ENCODE assay signal across 11 mouse cellular contexts in the genomic region with DNA sequence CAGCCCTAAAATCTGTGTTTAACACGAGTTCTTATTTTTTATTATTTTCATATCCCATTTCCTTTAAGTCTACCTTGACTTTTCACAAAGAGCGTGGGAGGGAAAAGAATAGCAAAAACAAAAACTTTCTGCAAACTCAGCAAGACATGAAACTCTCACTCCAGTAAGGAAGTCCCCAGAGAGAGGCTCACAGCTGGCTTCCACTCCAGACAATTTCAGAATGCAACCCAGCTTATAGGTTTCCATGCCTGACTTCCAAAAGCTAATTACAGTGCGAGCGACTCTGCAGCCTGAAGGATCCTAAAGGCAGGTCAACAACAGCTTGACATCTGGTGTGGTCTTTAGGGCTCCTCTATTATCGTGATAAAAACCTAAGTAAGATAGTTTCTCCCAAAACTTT.
DNase-seq lines count a peak whose midpoint lies in the region; ATAC-seq and TF ChIP-seq lines count a peak whose summit lies in the region.
"Had no signal": no experiment of that assay in that cellular context is flagged by ENCODE, and none has a peak within 500 bp of the region (broad histone marks: within the 10 kb centered on the region; RNA-seq: fewer than 3 reads in every experiment).

No protein-coding gene starts in this region.

- no peaks in the 10 kb centered on the region for H3K27me3 ChIP-seq in heart, postnatal 0 days (ENCODE audit: control insufficient read depth, insufficient read depth, low read length)
- no peaks in the 10 kb centered on the region for H3K27me3 ChIP-seq in liver, embryonic 13.5 days
- no peaks in the 10 kb centered on the region for H3K27me3 ChIP-seq in small intestine, adult 2 months (ENCODE audit: control insufficient read depth, insufficient read depth, low read length)

- 0 out of 2 replicates have a peak, but pooled peaks cover 4% of the 10 kb centered on the region for H3K9me3 ChIP-seq in heart, postnatal 0 days (replicated peaks; ENCODE audit: control insufficient read depth, low read length)
- no peaks in the 10 kb centered on the region for H3K9me3 ChIP-seq in liver, embryonic 13.5 days (replicated peaks)

- ATAC-seq in heart, postnatal 0 days (ENCODE audit: insufficient read depth, low read depth): no peak
- ATAC-seq in liver, embryonic 13.5 days (ENCODE audit: low read depth): no peak
- ATAC-seq: hindbrain, embryonic 16.5 days had no signal

- WGBS in heart, postnatal 0 days: 61% methylated on average over 5 of the region's 5 CpGs
- 66% methylated on average over 5 of the region's 5 CpGs for WGBS in liver, embryonic 13.5 days (ENCODE audit: insufficient replicate concordance)
- WGBS in small intestine, adult 2 months: 63% methylated on average over 5 of the region's 5 CpGs

- H3K9ac ChIP-seq in heart, postnatal 0 days (replicated peaks; ENCODE audit: low read depth, low read length): no peak overlapping the region
- H3K9ac ChIP-seq in liver, embryonic 13.5 days: no peak overlapping the region
- H3K9ac ChIP-seq: liver, embryonic 14.5 days had no signal

- no peak overlapping the region for H3K4me2 ChIP-seq in heart, postnatal 0 days (ENCODE audit: low read depth, low read length)
- H3K4me2 ChIP-seq in liver, embryonic 13.5 days: no peak overlapping the region

- no peak for TF ChIP-seq EP300 in heart, postnatal 0 days (IDR thresholded peaks at IDR 0.05; ENCODE audit: low read depth)

- no peak overlapping the region for H3K4me3 ChIP-seq in heart, postnatal 0 days (ENCODE audit: low read depth, low read length)
- H3K4me3 ChIP-seq in liver, embryonic 13.5 days (replicated peaks): no peak overlapping the region
- no peak overlapping the region for H3K4me3 ChIP-seq in cortical plate, adult 2 months (ENCODE audit: insufficient read depth, low read length)
- H3K4me3 ChIP-seq in small intestine, adult 2 months (ENCODE audit: low read depth, low read length): no peak overlapping the region

- H3K4me1 ChIP-seq in heart, postnatal 0 days (ENCODE audit: control insufficient read depth, insufficient read depth): peaks cover 9% of the 10 kb centered on the region
- no peaks in the 10 kb centered on the region for H3K4me1 ChIP-seq in liver, embryonic 13.5 days (replicated peaks)
- no peaks in the 10 kb centered on the region; the same call in 1 of the 2 replicates for H3K4me1 ChIP-seq in cortical plate, adult 2 months (ENCODE audit: control insufficient read depth, insufficient read depth, low read length)
- no peaks in the 10 kb centered on the region for H3K4me1 ChIP-seq in small intestine, adult 2 months (ENCODE audit: control insufficient read depth, insufficient read depth, insufficient read length, low read length)

- intact Hi-C loops in heart, postnatal 36 days (cut with DNase I): no loop called here

- peak overlapping the region; percentile 25 for H3K27ac ChIP-seq in heart, postnatal 0 days (ENCODE audit: low read depth)
- 0 out of 2 replicates have a peak overlapping the region, but pooled peaks have one; percentile 29 for H3K27ac ChIP-seq in liver, embryonic 13.5 days
- H3K27ac ChIP-seq in cortical plate, adult 2 months (ENCODE audit: insufficient read depth, low read length): 0 out of 2 replicates have a peak overlapping the region, but pooled peaks have one; percentile 40
- H3K27ac ChIP-seq in small intestine, adult 2 months (ENCODE audit: insufficient read depth, low read depth, low read length): peak overlapping the region; percentile 78
- H3K27ac ChIP-seq: liver, embryonic 14.5 days had no signal

- no peak for DNase-seq in heart, postnatal 0 days (ENCODE audit: low spot score)
- no peak for DNase-seq in heart, postnatal 36 days
- no peak for DNase-seq in liver, embryonic 13.5 days
- DNase-seq in liver: no peak
- DNase-seq in urinary bladder, postnatal 25 days (ENCODE audit: low spot score): no peak
- DNase-seq: cerebellum, adult 9-11 months; thymus, postnatal 4 days had no signal

- TF ChIP-seq POLR2A in cortical plate, adult 2 months (IDR thresholded peaks at IDR 0.05; ENCODE audit: extremely low read depth, insufficient read depth, low read length): no peak
- TF ChIP-seq POLR2A in small intestine, adult 2 months (IDR thresholded peaks at IDR 0.05; ENCODE audit: low read depth, low read length): no peak

- no peak for TF ChIP-seq CTCF in heart, postnatal 0 days (IDR thresholded peaks at IDR 0.05; ENCODE audit: low read depth)
- no peak for TF ChIP-seq CTCF in cortical plate, adult 2 months (IDR thresholded peaks at IDR 0.05; ENCODE audit: extremely low read depth, insufficient read depth, low read length)
- TF ChIP-seq CTCF in small intestine, adult 2 months (IDR thresholded peaks at IDR 0.05; ENCODE audit: extremely low read depth, insufficient read length, insufficient replicate concordance, low read depth, low read length): no peak

- no peaks in the 10 kb centered on the region for H3K36me3 ChIP-seq in heart, postnatal 0 days (replicated peaks; ENCODE audit: control insufficient read depth, insufficient read depth, low read length)
- no peaks in the 10 kb centered on the region for H3K36me3 ChIP-seq in liver, embryonic 13.5 days
- H3K36me3 ChIP-seq in small intestine, adult 2 months (ENCODE audit: control insufficient read depth, insufficient read depth, low read length): no peaks in the 10 kb centered on the region

Comparison
In these comparisons a context has a peak if more than half of its experiments do, and no peak if none do; other contexts are left out.
1. H3K27ac ChIP-seq: peak in every context shown above with its lines; median percentile 78 in small intestine, adult 2 months; 40 in cortical plate, adult 2 months; 29 in liver, embryonic 13.5 days; 25 in heart, postnatal 0 days.